Mouse (Mus musculus) v-Abl transformed pro-B cells (cell line): ENCODE data around the gene Fam207a.

Experiments used
- in situ Hi-C, 2 experiments: fragments of 400-800 bp; cut with MboI; formaldehyde crosslinking; loops; one replicate each; pipeline ENCODE4 v1.15.1; 2025; ENCODE audit not compliant: unreplicated experiment in 2 of 2

The Fam207a gene

DNA sequence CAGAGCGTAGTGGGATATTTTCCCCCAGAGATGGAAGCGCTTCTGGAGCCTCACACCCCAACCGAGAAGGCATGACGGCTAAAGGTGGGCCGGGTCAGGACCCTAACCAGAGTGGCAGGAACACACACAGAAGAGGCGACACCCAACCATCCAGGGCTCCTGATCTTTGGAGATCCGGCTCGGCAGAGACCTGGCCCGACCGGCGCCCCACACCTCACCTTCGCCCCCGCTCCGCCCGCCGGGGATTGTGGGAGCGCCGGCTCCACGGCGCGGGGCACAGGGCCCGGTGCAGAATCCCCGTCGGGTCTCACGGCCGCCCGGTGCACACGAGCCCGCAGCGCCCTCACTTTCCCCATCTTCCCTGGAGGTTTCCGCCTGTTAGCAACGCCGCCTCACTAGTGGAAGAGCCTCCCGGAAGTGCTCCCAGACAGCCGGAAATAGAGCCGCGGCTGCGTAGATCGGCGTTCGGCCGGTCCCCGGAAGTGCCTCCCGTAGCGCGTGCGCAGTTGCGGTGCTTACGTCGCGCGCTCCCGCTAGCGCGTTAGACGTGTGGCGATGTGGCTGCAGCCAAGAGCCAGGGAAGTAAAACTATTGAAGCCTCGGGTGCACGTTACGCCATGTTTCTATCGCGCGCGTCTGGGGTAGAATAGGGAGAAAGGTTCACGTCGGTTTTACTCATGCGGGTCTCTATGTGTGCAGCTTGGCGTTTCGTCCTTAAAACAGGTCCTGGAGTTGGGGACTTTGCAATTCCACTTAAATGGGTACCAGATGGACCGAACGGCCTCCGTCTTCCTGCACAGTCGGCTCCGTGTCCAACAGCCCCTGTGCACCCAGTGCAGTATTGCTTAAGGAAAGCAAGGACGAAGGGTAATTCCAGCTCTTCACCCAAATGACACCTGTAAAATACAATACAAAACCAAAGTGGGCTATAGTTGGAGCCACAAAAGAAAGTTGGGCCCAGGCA is at the start of gene Fam207a:
Fam207a (minus strand) TSS at position 401 of the 964 bp plus-strand sequence.
- in situ Hi-C loops, result loop anchor here (5.0 to 25.0 kb wide), 11 partner anchors 37 to 649 kb away; partner anchors contain the start of genes D10Jhu81e (in 2 of the 2), Gm3233 (in 1 of the 2), Gm9736 (in 1 of the 2) and Lrrc3 (in 1 of the 2)

DNA sequence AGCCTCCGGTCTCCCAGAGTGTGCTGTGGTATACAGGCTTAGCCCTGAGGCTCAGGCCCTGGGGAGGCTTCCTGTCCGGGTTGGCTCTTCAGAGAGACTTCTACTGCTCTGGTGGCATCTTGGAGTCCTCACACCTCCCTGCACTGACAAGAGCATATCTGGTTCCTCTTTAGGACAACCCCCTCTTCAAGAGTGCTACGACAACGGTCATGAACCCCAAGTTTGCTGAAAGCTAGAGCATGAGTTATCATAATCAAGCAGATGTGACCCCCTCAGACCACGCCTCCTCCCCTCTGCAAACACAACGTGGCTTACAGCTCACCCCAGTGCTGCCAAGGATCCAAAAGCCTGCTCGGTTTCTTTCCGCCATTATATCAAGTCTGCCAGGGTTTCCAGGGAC is 49.4 kb upstream of the Fam207a start:
- in situ Hi-C loops, result no loop called here

DNA sequence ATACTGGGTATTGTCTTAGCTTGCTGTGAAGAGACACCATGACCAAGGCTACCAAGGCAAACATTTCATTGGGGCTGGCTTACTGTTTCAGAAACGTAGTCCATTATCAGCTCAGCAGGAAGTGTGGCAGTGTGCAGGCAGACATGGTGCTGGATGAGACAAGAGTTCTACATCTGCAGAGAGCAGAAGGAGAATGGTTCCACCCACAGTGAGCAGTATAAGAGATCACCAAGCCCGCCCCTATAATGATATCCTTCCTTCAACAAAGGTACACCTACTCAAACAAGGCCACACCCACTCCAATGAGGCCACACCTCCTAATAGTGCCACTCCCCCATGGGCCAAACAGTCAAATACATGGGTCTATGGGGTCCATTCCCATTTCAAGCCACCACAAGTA is 45.9 kb upstream of the Fam207a start:
- in situ Hi-C loops, result no loop called here

DNA sequence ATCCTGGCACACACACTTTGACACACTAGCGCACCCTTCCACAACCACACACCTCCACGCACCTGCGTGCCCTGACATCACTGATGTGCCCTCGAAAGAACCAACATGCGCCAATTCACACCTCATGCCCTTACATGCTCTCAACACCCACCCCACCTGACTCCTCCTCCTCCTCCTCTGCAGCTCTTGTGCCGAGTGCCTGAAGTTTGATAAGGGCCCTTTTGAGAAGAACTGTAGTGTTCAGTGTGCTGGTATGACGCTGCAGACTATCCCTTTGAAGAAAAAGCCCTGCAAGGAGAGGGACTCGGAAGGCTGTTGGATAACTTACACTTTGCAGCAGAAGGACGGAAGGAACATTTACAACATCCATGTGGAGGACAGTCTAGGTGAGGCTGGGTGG is 45.2 kb upstream of the Fam207a start:
- in situ Hi-C loops, result no loop called here

DNA sequence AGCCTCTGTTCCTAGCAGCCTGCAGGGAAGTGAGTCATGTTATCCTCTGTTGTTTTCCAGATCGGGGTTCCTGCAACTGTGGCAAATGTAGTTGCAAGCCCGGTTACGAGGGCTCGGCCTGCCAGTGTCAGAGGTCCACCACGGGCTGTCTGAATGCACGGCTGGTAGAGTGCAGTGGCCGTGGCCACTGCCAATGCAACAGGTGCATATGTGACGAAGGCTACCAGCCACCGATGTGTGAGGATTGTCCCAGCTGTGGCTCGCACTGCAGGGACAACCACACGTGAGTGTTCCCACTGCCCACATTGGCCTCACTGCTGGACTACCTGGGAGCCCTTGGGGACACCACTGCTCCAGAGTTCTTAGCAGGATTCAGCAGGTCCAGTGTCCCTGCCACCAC is 44.5 kb upstream of the Fam207a start:
- in situ Hi-C loops, result no loop called here

DNA sequence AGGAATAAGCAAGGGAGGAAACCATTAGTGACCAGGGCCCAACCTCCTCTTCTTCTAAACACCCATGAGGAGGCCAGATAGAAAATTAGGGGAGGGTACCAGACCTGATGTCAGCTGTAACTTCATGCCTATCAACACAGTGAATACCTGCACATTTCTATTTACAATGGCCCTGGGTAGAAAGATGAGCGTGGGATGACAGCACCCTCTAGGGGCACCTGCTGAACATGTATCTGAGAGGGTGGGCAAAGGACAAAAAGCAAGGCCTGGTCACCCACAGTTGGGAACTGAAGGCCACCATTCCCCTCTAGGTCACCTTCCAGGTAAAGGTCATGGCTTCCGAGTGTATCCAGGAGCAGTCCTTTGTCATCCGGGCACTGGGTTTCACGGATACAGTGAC is 42.1 kb upstream of the Fam207a start:
- in situ Hi-C loops, result no loop called here

DNA sequence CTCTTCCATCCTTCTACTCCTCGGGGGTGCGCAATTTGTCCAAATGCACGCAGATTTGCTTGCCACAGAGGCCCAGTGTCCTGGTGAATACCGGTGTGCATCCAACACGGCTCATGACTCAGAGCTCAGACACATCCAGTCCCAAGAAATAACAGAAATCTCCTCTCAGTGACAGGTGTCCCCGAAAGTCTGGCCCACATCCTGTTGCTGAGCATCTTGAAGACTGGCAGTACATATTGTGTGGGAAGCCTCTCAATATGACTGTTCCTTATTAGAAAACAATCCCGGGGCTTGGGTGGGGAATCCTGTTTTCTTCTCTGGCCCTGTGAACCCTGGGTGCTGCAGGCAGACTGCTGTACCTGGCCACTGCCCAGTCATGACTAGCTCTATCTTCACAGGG is 41.0 kb upstream of the Fam207a start:
- in situ Hi-C loops, result no loop called here

DNA sequence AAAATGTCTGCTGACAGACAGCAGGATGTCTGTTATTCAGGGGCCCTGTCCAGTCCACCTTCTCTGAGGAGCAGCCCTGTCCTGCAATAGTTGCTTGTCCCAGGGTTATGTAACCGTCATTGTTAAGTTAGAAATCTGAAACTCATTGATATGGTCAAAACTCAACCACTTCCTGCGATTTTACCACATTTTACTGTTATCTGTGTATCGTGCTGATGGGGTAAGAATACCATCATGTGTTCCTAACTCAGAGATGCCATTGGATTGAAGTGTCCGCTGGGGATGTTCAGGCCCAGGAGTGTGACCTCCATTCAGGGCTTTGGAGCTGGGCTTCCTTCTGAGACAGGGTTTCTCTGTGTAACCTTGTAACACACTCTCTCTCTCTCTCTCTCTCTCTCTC is 39.3 kb upstream of the Fam207a start:
- in situ Hi-C loops, result loop anchor here in 1 of 2 experiments (5.0 kb wide), 1 partner anchor 38 kb away; the partner anchor contains the start of gene Fam207a

GRCm38 (mm10) chr10:77553285-77553684 is 37.7 kb upstream of the Fam207a start:
- in situ Hi-C loops, result loop anchor here in 1 of 2 experiments (5.0 kb wide), 1 partner anchor 36 kb away; the partner anchor contains the start of gene Fam207a

DNA sequence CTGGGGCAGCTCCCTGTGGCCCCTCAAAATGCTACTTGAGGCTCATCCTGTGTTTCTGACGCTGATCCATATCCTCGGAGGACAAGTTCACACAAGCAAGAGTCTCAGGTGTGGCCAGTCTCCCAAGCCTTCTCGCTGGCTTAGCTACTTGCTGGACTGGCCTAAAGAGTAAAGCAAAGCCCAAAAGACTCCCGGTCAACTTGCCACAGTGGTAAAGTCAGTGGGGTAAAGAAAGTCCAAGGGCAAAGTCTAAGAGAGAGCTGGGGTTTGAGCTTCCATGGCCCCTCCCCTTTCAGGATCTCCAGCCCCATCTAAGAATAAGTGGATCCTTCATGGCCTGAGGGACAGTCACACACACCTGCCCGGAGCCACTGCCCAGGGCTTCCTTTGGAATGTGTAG is 36.6 kb upstream of the Fam207a start:
- in situ Hi-C loops, result loop anchor here in 1 of 2 experiments (5.0 kb wide), 1 partner anchor 35 kb away; the partner anchor contains the start of gene Fam207a

DNA sequence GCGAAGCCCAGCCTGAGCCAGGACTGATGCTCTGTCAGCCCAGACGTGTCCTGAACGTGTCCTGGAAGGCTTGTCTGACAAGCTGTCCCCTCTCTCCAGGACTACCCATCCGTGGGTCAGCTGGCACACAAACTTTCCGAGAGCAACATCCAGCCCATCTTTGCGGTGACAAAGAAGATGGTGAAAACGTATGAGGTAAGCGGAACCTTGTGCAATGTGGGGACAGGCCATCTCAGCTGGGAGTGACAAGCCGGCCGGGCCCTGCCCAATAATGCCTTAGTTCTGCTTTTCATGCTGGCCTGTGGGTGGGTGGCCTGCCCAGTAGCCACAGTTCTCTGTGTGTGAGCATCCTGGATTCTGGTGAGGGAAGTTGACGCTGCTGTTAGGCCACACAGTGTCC is 35.3 kb upstream of the Fam207a start:
- in situ Hi-C loops, result loop anchor here in 1 of 2 experiments (5.0 kb wide), 1 partner anchor 34 kb away; the partner anchor contains the start of gene Fam207a

GRCm38 (mm10) chr10:77548576-77548975 is 33.0 kb upstream of the Fam207a start:
- in situ Hi-C loops, result no loop called here

- in situ Hi-C loops, result no loop called here
These were observed 29.3 kb upstream of the Fam207a start for GRCm38 (mm10) chr10:77544916-77545315.

GRCm38 (mm10) chr10:77543226-77543625 is 27.6 kb upstream of the Fam207a start:
- in situ Hi-C loops, result no loop called here

DNA sequence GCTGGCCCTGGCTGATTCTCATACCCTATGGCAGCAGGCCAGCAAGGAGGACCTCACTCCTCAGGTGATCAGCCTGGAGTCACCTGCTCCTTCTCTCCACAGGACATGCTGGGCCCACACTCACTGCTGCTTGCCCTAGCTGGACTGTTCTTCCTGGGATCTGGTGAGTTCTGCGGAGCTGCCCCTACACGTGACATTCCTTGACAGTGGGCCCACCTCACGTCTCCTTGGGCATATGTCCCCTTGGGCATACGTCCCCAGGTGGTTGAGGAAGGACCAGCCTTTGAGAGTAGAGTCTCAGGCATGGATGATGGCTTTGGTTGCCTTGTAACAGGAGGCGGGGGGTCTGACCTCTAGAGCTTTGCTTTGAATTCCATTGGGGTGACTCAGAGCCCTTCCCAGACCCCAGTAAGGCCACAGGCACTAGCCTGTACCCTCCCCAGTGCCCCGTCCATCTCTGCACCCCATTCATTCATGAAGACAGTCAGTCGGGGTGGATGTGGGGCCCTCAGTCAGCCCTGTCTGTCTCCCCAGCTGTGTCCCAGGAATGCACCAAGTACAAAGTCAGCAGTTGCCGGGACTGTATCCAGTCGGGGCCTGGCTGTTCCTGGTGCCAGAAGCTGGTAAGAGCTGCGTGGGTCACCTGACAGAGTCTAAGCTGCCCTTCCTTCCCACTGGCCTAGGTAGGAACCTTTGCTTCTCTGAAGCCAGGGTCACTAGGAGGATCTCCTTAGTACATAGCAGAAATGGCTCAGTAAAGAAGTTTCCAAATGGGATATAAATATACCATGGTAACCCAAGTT is 26.5 kb upstream of the Fam207a start:
- in situ Hi-C loops, result no loop called here

- in situ Hi-C loops, result no loop called here
These were observed 25.1 kb upstream of the Fam207a start for GRCm38 (mm10) chr10:77540576-77541102.

GRCm38 (mm10) chr10:77539320-77539945 is 23.8 kb upstream of the Fam207a start:
- in situ Hi-C loops, result no loop called here

- in situ Hi-C loops, result no loop called here
These were observed 21.9 kb upstream of the Fam207a start for GRCm38 (mm10) chr10:77537215-77538209.

GRCm38 (mm10) chr10:77536727-77537126 is 21.1 kb upstream of the Fam207a start:
- in situ Hi-C loops, result no loop called here
